Mouse (Mus musculus) gastrocnemius, adult 2 months (tissue): ENCODE data around the gene Shroom3. TPM values are rescaled to one million over a fixed set of nuclear protein-coding genes. Genes with fewer than 3 reads are reported as not detected.
A peak's percentile ranks its signal among the peaks of the same experiment; 100 is the strongest.

ENCODE experiments used
- DNase-seq: peaks from one replicate; pipeline ENCODE4 v3.0.0; 2022
- H3K27ac ChIP-seq: fragments of 200-600 bp; 2 replicates; pipeline ENCODE4 v1.8.1; 2022; ENCODE audit warnings: mild to moderate bottlenecking
- H3K4me3 ChIP-seq: fragments of 200-600 bp; 2 replicates; pipeline ENCODE4 v1.8.1; 2022; ENCODE audit warnings: mild to moderate bottlenecking, moderate library complexity
- CTCF ChIP-seq: fragments of 200-600 bp; IDR thresholded peaks from 2 replicates; pipeline ENCODE4 v1.8.1; 2022; ENCODE audit warnings: antibody characterized with exemption, mild to moderate bottlenecking, moderate library complexity
- intact Hi-C: fragments of 180-260 bp; cut with DNase I; formaldehyde crosslinking; loops from one replicate; pipeline ENCODE4 v1.15.1; 2025
- long read RNA-seq, 2 experiments: library from polyadenylated mRNA; stranded (forward); transcript quantifications; one replicate each; pipeline ENCODE4 v2.0.0; 2021
- total RNA-seq, 2 experiments: library from RNA; stranded (reverse); gene quantifications; 2 replicates each; pipeline ENCODE4 v1.2.3; 2021

The Shroom3 gene
- 1 to 10 TPM in 1 of 2 experiments, under 1 TPM in 1; 0.53 to 1.2 TPM for total RNA-seq
- long read RNA-seq, experiment 1 = 0 reads
- long read RNA-seq, experiment 2 = 0 reads

GRCm38 (mm10) chr5:92683351-92683807 is at the start of gene Shroom3:
Gene Shroom3, plus strand, starts transcription at chr5:92683435.
- no peak within 1 kb of the TSS for H3K27ac ChIP-seq
- peak within 1 kb of the TSS; percentile 66 for H3K4me3 ChIP-seq
- DNase-seq = no peak
- intact Hi-C loops = no loop called here
- no peak for TF ChIP-seq CTCF

DNA sequence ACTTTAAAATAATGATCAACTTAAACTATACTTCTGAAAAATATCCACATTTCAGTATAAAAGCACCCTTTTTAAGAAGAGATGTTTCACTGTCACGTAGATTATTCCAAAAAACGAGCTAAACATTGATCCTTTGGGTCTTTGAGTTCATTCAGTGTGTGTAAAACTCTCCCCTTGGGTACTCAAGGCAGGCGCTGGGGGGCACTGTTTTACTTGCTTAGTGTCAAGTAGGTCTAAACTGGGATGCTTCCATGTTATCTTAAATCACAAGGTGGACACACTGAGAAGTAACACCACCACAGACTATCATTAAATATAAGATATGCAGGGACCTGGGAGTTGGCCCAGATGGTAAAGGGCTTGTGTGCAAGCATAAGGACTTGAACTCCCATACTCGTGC is 49.7 kb upstream of the Shroom3 start:
- Histone ChIP-seq H3K27ac (no peak overlapping the region), H3K4me3 (no peak overlapping the region)
- peak; percentile 37 for TF ChIP-seq CTCF
- intact Hi-C loops = no loop called here
- no peak for DNase-seq

GRCm38 (mm10) chr5:92634916-92635315 is 48.3 kb upstream of the Shroom3 start:
- DNase-seq = no peak
- Histone ChIP-seq H3K27ac (no peak overlapping the region), H3K4me3 (no peak overlapping the region)
- intact Hi-C loops = no loop called here
- no peak for TF ChIP-seq CTCF

- intact Hi-C loops = no loop called here
- Histone ChIP-seq H3K4me3 (no peak overlapping the region), H3K27ac (no peak overlapping the region)
- no peak for TF ChIP-seq CTCF
- DNase-seq = no peak
Observed at GRCm38 (mm10) chr5:92635891-92636290, 47.3 kb upstream of the Shroom3 start.

DNA sequence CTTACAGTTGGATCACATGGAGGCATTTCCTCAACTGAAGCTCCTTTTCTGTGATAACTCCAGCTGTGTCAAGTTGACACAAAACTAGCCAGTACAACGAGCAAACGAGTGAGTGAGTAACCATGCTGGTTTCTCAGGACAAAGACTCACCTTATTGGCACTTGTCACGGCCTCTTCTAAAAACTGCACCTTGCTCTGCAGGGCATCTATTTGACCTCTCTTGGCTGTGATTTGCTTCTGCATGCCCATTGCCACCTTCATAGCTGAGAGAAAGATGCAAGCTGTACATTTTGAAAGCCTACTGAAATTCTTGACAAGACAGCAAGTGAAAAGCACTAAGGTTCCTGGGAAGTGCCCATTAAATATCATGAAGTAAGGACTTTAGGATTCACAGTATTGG is 42.4 kb upstream of the Shroom3 start:
- no peak for DNase-seq
- Histone ChIP-seq H3K27ac (no peak overlapping the region), H3K4me3 (no peak overlapping the region)
- intact Hi-C loops = no loop called here
- no peak for TF ChIP-seq CTCF

DNA sequence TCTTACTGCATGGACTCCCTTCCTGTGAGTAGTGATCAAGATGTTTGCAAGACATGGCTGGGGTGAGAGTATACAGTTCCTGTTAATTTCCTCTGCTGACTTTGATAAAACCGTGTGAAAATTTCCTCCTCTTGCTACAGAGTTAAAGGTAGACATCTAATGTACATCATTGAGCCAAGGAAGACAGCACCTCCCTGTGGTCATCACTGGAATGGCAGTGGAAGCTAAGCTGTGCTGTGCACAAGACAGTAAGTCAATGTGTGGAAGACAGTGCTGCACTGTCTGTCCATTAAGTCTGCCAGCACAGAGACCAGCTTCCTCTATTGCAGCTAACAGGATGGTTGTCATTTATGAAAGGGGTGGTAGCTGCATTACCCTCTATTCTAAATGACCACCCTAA is 27.0 kb upstream of the Shroom3 start:
- TF ChIP-seq CTCF = peak; percentile 93
- no peak overlapping the region for H3K4me3 ChIP-seq
- no peak overlapping the region for H3K27ac ChIP-seq
- intact Hi-C loops = loop anchor here (1.0 to 5.0 kb wide), 3 partner anchors 54 to 196 kb away; partner anchors contain the start of genes Scarb2 and Stbd1
- peak; percentile 75 for DNase-seq

DNA sequence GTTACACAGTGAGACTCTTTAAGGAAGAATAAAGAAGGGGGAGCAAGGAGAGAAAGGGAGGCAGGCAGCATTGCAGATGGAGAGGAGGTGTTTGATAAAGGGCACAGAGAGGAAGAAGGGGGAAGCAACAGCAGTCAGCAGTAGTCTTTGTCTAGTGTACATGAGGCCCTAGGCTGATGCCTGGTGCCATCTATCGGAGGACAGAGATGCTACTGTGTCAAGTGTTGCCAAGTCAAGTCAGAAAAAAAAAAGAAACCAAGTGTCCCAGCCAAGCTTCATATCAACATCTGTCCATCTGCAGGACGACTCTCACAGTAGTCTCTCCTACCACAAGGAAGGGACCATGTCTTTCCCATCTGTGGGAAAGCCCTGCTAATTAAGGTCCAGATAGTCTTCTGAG is 18.9 kb upstream of the Shroom3 start:
- H3K4me3 ChIP-seq = no peak overlapping the region
- intact Hi-C loops = no loop called here
- DNase-seq = no peak
- no peak overlapping the region for H3K27ac ChIP-seq
- peak; percentile 45 for TF ChIP-seq CTCF

DNA sequence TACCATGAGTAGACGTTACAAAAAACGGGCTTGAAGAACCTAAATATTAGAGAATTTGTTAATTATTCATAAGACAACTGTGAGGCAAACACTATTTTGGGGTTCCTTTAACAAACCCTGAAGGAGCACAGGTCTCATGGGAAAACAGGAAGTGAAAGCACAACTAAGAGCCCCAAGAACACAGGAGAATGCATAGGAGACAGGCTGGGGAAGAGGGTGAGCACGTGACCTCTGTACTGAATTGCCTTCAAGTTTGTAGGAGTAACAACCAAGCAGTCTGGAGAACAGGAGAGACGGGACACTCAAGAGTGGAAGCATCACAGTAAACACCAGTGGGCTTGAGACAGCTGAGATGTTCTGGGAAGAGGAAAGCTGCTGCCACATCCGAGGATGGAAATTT is 16.4 kb upstream of the Shroom3 start:
- H3K27ac ChIP-seq = no peak overlapping the region
- no peak overlapping the region for H3K4me3 ChIP-seq
- DNase-seq = no peak
- TF ChIP-seq CTCF = no peak
- intact Hi-C loops = no loop called here

- peak; percentile 70 for DNase-seq
- peak within 1 kb of the TSS; percentile 64 for H3K4me3 ChIP-seq
- H3K27ac ChIP-seq = no peak within 1 kb of the TSS
- no peak for TF ChIP-seq CTCF
- intact Hi-C loops = no loop called here
Observed at GRCm38 (mm10) chr5:92674859-92675573, 8.2 kb upstream of the Shroom3 start, which contains the start of gene Ccdc158. Gene Ccdc158, minus strand, starts transcription at chr5:92675271.

DNA sequence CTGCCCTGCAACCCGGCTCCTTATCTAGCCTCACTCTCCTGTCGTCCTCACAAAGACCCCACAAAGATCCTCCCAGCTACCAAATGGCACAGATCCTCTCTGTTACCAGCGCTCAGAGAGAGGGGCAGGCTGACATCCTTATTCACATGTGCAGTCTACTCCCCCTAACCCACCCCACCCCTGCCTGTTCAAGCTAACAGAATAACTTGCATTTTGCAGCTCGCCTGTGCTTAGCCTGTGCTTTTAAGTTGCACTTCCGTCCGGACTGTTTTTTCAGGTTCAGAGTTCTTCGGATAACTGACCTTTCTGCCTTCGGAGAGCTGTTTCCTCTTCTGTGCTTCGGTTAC is 7.7 kb upstream of the Shroom3 start:
- intact Hi-C loops = no loop called here
- Histone ChIP-seq H3K27ac (no peak overlapping the region), H3K4me3 (peak overlapping the region; percentile 64)
- no peak for DNase-seq
- TF ChIP-seq CTCF = no peak

DNA sequence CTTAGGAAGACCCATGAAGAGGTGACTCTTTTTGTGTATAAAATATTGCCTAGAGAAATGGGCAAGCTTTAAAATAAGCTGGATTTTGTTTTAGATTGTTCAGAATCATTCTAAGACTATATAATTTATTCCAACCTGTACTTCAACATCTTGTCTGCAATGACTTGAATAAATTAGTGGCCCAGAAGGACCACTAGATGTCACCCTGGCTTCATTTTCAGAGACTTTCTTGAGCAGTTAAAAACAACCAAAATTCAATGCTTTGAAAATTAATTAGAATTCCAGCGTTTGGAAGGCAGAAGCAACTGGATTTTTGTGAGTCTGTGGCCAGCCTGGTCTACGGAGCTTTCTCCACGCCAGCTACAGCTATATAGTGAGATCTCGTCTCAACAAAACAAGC is 3.8 kb upstream of the Shroom3 start:
- H3K27ac ChIP-seq = no peak overlapping the region
- TF ChIP-seq CTCF = peak; percentile 78
- no peak overlapping the region for H3K4me3 ChIP-seq
- no peak for DNase-seq
- intact Hi-C loops = loop anchor here (2.0 kb wide), 2 partner anchors 47 to 273 kb away; no protein-coding TSS in a partner anchor

- Histone ChIP-seq H3K4me3 (no peak overlapping the region), H3K27ac (no peak overlapping the region)
- no peak for DNase-seq
- TF ChIP-seq CTCF = no peak
- intact Hi-C loops = no loop called here
Observed at GRCm38 (mm10) chr5:92681861-92682260, 1.4 kb upstream of the Shroom3 start.

DNA sequence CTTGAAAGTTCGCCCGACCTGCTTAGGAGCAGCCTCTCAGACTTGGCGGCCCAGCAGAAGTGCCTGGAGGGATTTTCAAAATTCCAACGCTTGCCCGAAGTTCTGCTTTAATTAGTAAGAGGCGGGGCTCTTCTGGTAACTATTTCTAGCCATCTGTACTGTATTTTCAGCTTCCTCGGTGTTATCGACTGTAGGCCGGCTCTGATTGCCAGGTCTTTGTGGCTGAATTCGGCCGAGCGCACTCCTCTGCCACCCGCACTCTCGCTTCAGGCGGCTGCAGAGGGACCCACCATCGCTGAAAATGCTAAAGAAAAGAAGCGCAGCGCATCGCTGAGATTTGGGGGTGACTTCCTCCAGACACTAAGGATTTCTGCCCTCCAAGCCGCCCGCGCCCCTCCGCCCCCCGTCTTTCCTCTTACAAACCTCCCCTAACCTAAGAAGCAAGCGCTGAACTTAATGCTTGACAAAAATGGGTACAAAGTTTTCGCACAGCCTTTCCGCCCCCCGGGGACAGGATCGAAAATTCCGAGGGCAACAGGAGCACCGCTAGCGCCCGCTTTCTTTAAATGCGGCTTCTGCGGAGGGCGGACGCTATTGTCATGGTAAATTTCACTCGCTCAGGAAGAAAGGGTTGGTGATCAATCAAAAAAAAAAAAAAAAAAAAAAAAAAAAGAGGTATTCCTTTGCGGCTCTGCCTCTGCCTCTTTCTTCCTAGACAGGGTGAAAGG is 450 bp upstream of the Shroom3 start:
- Histone ChIP-seq H3K4me3 (peak overlapping the region; percentile 66), H3K27ac (no peak overlapping the region)
- no peak for TF ChIP-seq CTCF
- intact Hi-C loops = no loop called here
- no peak for DNase-seq
